Mouse (Mus musculus) kidney, adult 9 months (tissue): Measurements from ENCODE around the gene Usp9x.

Source experiments
- DNase-seq: peaks from one replicate; pipeline ENCODE4 v3.0.0; 2022

Gene Usp9x

DNA sequence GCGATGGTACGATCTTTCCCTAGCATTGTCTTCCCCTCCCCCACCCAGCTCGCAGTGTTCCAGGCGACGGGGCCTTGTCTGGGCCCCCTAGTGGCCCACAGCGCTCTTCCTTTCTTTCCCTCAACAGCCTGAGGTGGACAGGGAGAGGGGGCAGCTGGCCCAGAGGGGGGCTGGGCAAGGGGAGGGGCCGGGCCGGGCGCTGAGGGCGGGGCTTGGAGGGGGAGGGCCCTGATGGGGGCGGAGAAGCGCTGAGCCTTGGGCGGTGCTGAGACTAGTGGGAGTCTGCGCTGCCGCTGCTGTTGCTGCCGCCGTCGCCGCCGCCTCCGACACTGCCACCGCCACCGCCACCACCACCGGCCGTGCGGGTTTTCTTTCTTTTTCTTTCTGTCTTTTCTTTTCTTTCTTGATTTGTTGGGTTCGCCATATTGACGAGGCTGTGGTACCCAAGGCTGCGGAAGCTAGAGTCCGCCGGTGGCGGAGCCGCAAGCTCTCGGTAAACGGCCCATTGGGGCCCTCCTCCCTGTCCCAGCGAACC, at the start of gene Usp9x:
Usp9x (plus strand) TSS at position 258 of the 535 bp plus-strand sequence.
- DNase-seq: peak; percentile 89

DNA sequence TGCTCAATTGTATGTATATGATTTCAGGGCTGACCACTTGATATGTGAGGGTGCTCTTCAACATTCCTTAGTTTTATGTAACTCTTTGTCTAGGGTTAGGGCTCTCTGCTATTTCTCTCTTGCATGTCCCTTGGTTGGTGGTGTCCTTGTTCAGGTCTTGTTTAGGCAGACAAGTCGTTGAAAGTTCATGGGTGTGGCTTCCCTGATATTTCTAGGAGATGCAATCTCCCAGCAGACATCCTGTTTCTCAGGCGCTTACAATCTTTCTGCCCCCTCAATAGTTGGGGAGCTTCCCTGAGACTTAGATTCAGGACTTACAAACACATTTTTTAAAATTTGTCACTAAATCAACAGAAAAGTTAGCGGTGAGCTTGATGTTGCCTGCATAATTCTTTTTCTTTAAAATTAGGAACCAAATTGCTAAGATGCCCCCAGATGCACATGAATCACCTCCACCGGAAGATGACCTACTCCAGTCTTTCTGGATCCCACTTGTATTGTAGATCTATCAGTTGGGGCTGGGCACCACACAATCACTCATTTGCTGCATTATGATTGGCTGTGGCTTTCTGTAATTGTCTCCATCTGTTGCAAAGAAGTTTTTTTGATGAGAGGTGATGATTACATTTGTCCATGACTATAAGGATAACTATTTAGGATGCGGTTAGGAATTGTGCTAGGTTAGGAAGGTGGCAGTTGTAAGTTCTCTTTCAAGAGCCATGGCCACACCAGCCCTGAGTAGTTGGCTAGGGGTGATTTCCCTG, 48.6 kb upstream of the Usp9x start:
- DNase-seq: no peak

- no peak for DNase-seq
These were observed 46.6 kb upstream of the Usp9x start for GRCm38 (mm10) chrX:13024539-13025202.

DNA sequence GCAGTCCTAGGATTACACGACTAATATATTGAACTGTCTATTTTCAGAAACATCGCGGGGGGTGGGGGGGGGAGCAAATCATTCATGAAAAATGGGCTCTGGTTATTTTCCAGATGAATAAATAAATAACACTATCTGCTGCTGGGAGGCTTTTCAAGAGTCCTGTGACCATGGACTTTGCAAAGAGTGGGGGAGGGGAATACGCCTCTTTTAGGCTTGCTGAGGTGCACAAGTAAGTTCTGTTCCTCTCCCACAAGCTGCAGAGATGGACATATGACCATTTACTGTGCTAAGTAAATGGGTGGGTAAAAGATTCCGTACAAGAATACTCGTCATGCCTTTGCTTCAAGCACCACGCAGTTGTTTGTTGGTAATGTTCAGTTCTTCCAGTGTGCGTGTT, 46.0 kb upstream of the Usp9x start:
- DNase-seq: peak; percentile 60

- DNase-seq: peak; percentile 20
These were observed 43.1 kb upstream of the Usp9x start for GRCm38 (mm10) chrX:13028156-13028555.

DNA sequence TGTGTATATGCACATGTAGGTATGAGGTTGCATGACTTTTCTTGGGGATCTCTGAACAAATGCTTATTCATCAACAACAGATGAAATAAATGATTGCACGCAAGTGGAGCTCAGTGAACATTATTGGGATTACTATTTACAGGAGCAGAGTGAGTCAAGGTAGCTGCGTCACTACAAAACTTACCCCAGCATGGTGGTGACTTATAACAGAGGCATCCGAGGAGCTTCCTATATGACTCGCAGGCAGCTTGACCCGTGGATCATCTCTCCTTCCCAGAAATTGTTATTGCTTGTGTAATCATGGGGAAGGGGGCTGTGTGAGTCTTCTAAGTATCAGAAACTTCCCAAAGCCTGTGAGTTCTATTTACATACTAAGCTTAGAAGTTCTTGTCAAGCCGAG, 41.3 kb upstream of the Usp9x start:
- no peak for DNase-seq

- no peak for DNase-seq
These were observed 34.2 kb upstream of the Usp9x start for GRCm38 (mm10) chrX:13037085-13037484.

GRCm38 (mm10) chrX:13039211-13039610, 32.1 kb upstream of the Usp9x start:
- DNase-seq: no peak

DNA sequence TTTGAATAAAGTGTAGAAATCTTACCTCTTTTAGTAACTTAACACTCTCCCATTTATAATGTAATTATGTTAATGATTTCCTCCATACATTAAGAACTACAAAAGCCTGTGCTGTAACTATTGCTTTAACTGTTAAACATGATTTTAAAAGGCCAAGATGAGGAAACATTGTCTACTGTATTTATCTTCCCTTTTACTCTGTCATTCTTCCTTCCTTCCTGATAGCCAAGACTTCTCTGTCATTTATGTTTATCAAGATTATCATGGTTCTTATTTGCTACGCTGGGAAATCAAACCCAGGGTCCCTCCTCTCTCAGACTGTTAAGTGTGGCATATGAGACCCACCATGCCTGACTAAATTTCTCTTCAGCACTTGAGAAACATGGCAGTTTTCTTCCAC, 30.9 kb upstream of the Usp9x start:
- DNase-seq: no peak

DNA sequence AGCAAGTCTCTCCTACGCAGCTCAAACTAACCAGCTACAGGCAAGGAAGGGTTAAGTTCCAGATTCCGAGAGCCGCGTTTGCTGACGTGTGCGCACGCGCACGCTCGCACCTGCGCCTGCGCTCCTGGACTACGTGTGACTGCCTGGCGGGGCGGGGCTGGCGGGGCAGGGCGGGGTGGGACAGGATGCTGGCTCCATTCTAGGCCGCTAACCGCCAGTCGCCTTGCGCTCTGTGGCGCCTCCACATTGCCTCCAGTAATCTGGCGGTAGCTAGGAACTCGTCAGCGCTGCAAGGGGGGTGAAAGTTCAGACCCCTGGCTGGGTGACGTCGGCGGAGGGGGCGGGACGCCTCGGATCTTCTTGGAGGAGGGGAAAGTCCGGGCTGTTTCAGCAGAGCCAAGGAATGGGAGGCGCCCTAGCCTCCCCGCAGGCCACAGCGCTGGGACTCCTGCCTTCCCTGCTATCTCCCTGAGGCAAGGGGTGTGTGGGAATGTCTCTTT, 29.6 kb upstream of the Usp9x start:
- DNase-seq: peak; percentile 97

GRCm38 (mm10) chrX:13043780-13044179, 27.5 kb upstream of the Usp9x start:
- no peak for DNase-seq

DNA sequence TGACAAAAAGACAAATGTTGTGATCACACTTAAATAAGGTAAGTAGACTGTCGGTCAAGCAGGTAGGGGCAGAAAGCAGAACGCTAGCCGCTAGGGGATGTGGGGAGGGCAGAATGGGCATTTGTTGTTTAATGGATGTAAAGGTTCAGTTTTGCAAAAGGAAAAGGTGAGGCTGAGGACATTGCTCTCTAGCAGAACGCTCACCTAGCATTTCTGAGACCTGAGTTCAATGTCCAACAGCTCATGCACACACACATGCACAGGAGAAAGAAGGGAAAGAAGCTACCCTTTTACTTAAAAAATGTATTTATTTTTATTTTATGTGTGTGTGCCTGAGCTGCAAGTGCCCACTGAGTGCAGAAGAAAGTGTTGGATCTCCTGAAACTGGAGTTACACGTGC, 26.6 kb upstream of the Usp9x start:
- peak; percentile 45 for DNase-seq

DNA sequence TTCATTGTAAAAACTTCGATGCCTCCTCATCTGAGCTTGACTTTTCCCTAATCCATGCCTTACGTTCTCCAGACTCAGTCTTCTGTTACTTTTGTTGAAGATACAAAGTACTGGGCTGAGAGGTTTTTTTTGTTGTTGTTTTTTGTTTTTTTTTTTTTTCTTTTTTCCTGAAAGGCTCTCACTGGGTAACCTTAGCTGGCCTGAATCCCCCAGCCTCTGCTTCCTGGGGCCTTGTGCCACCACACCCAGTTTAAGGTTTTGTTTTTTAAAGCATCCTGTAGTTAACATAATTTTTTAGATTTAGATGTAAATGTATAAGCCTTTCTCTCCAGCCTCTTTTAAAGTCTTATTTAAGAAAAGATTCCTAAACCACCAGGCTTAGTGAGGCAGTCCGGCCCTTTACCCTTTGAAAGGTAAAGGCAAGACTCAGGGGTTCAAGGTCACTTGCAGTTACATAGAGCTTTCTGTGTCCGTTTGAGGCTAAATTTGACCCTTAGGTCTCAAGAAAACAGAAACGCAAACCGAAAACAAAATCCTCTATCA, 24.3 kb upstream of the Usp9x start:
- no peak for DNase-seq

DNA sequence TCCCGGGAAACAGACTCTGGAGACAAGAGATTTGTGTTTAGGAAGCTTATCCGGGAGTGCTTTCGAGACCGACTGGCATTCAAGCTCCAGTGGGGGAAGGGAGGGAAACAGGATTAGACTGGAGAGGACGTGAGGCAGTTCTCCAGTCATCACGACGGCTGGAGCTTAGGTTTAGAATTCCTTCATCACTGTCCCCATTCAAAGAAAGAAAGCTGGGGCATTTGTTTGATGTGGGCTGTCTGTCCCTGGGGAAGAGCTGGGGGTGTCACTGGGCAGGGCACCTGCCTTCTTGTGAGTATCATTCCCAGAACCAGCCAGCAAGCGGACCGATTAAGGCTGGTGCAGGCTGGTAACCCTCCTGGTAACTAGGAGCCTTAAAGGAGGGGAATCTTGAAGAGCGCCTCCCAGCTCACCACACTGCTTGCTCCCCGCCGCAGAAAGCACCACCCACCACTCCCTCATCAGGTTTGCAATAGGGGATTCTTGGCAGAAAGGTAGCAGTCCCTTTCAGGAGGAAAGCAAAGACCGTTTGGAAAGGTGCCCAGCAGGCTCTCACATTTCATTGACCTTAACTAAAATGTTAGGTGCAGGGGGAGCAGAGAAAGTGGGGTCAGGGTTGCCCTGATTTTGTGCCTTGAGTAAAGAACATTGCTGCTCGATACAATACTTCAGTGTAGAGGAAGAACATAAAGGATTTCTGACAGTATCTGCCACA, 23.5 kb upstream of the Usp9x start:
- peak; percentile 57 for DNase-seq

GRCm38 (mm10) chrX:13054612-13055011, 16.7 kb upstream of the Usp9x start:
- no peak for DNase-seq

DNA sequence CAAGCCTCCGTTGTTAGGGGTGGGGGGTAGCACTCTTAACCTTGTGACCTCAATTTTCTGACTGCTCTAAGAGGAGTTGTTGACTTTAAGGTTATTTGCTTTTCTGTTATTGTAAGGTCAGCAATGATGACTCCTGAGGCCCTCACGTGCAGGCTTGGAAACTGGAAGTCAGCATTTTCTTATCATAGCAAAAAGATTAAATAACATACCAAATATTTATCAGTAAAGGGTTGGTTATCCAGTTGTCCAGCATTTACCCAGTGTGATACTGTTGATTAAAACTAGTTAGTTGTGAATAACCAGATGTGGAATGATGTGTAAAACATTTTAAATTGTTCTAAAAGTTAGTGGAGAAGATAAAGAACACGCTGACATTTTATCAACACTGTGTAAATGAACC, 9.3 kb upstream of the Usp9x start:
- no peak for DNase-seq

DNA sequence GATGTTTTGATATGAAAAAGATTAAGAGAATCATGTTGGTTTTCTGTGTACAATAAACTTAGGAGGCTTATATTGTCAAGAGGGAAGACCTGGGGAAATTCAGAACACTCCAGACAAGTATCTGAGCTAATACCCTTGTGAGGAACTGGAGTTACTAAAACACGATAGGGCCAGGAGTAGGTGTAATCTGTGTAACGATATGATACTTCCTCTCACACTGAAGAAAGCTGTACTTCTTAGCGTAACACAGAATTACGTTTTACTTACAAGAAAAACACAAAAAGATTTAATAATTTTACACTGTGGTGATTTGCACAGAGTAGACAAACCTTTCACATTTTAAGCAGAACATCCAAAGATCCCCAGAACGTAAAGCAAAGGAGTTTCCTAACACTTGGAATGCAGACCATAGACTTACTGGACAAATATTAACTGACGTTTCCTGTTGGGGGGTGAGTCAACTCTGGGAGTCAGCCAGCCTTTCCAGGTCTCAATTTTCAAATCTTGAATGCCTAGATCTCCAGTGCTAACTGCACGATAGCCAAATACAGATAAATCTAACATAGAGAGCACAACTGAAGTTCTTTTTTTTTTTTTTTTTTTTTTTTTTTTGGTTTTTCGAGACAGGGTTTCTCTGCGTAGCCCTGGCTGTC, 6.9 kb upstream of the Usp9x start:
- no peak for DNase-seq

- no peak for DNase-seq
These were observed 1.1 kb upstream of the Usp9x start for GRCm38 (mm10) chrX:13070206-13070572.

- peak; percentile 90 for DNase-seq
These were observed 591 bp upstream of the Usp9x start for GRCm38 (mm10) chrX:13070573-13071240.

GRCm38 (mm10) chrX:13071776-13072460, 620 bp downstream of the Usp9x start:
- DNase-seq: peak; percentile 65

GRCm38 (mm10) chrX:13072461-13072982, 1.2 kb downstream of the Usp9x start:
- DNase-seq: peak; percentile 72
